Mouse (Mus musculus): Measurements from ENCODE around the gene Kcna3. TPM values are rescaled to one million over a fixed set of nuclear protein-coding genes. Genes with fewer than 3 reads are reported as not detected.

Kcna3 gene
- polyA plus RNA-seq, 1 experiment from 2014 or later = 0.56 TPM

DNA sequence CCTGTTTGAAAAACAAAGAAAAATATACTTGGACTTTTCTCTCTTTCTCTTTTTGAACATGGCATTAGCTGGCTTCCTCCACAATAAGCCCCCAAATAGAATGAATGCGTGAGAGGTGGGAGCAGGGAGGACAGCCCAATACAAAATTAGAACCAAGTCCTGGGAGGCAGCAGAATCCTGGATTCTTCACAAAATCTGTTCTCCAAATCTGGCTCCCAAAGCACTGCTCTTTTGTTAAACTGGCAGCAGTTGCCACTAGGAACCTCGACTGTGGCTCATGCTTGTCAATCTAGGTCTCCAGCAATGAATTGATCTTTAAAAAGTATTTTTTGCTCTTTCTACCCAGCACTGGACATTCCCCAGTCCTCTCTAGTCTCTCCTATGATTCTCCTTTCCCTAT, 17.7 kb upstream of the Kcna3 start:
- Histone ChIP-seq H3K27me3 (ENCODE audit: control insufficient read depth, insufficient read depth, low read length) (no peaks in the 10 kb centered on the region), H3K4me1 (ENCODE audit: control insufficient read depth, insufficient read depth, low read length) (no peaks in the 10 kb centered on the region), H3K4me3 (replicated peaks; ENCODE audit: low read length) (no peak overlapping the region), H3K27ac (ENCODE audit: low read length) (no peak overlapping the region), H3K9ac (ENCODE audit: low read length) (no peak overlapping the region), H3K9me3 (replicated peaks; ENCODE audit: control insufficient read depth, low read length) (no peaks in the 10 kb centered on the region), H3K36me3 (ENCODE audit: control insufficient read depth, insufficient read depth, low read length) (no peaks in the 10 kb centered on the region), H3K4me2 (ENCODE audit: low read depth, low read length) (no peak overlapping the region)
- 53% methylated on average over 2 of the region's 2 CpGs for WGBS
- ATAC-seq (ENCODE audit: insufficient read depth, low FRiP score) = no peak

DNA sequence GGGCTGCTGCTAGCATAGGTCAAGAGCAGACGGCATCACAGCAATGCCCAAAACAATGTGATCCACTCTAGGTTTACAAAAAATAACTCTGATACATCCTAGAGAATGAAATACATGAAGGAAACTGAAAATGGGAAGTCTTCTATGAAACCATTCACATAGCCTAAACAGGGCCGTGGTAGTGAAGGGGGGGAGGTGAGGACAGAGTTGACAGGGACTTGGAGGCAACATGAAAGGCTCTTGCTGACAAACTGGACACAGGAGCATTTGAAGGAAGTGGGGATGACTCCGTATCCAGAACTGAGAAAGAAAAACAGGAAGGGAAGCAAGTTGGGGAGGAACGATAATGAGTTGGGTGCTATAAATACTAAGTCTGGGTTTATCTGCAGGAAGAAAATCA, 4.4 kb upstream of the Kcna3 start:
- peaks cover 4% of the 10 kb centered on the region; the same call in 1 of the 2 replicates for H3K4me1 ChIP-seq (ENCODE audit: control insufficient read depth, insufficient read depth, low read length)
- no peaks in the 10 kb centered on the region for H3K27me3 ChIP-seq (ENCODE audit: control insufficient read depth, insufficient read depth, low read length)
- no peak overlapping the region for H3K9ac ChIP-seq (ENCODE audit: low read length)
- H3K9me3 ChIP-seq (replicated peaks; ENCODE audit: control insufficient read depth, low read length) = no peaks in the 10 kb centered on the region
- H3K36me3 ChIP-seq (ENCODE audit: control insufficient read depth, insufficient read depth, low read length) = no peaks in the 10 kb centered on the region
- no peak for ATAC-seq (ENCODE audit: insufficient read depth, low FRiP score)
- H3K4me3 ChIP-seq (replicated peaks; ENCODE audit: low read length) = no peak overlapping the region
- 69% methylated on average over 4 of the region's 4 CpGs for WGBS
- H3K27ac ChIP-seq (ENCODE audit: low read length) = no peak overlapping the region
- H3K4me2 ChIP-seq (ENCODE audit: low read depth, low read length) = no peak overlapping the region

DNA sequence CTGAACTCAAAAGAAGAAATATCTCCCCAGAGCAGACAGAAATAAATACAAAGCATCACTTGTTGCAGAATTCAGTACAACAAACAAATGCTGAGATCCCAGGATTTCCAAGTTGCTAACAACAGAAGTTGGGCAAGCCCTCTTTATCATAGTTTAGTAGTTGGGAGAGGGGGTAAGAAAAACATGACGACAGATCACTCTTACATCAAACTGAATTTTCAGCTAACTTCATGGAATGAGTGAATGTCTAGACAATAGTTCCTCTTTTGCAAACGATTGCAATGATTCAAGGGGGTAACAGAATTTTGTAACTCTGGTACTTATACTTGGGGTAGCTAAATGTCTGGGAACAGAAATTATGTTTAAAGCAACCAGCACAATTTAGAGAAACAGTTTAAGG, 1.2 kb upstream of the Kcna3 start:
- H3K36me3 ChIP-seq (ENCODE audit: control insufficient read depth, insufficient read depth, low read length) = no peaks in the 10 kb centered on the region
- H3K27me3 ChIP-seq (ENCODE audit: control insufficient read depth, insufficient read depth, low read length) = peaks cover 7% of the 10 kb centered on the region; the same call in 1 of the 2 replicates
- peaks cover 7% of the 10 kb centered on the region; the same call in 1 of the 2 replicates for H3K4me1 ChIP-seq (ENCODE audit: control insufficient read depth, insufficient read depth, low read length)
- ATAC-seq (ENCODE audit: insufficient read depth, low FRiP score) = no peak
- H3K4me3 ChIP-seq (replicated peaks; ENCODE audit: low read length) = no peak overlapping the region
- H3K27ac ChIP-seq (ENCODE audit: low read length) = no peak overlapping the region
- 62% methylated on average over 2 of the region's 2 CpGs for WGBS
- no peak overlapping the region for H3K4me2 ChIP-seq (ENCODE audit: low read depth, low read length)
- no peak overlapping the region for H3K9ac ChIP-seq (ENCODE audit: low read length)
- H3K9me3 ChIP-seq (replicated peaks; ENCODE audit: control insufficient read depth, low read length) = no peaks in the 10 kb centered on the region

DNA sequence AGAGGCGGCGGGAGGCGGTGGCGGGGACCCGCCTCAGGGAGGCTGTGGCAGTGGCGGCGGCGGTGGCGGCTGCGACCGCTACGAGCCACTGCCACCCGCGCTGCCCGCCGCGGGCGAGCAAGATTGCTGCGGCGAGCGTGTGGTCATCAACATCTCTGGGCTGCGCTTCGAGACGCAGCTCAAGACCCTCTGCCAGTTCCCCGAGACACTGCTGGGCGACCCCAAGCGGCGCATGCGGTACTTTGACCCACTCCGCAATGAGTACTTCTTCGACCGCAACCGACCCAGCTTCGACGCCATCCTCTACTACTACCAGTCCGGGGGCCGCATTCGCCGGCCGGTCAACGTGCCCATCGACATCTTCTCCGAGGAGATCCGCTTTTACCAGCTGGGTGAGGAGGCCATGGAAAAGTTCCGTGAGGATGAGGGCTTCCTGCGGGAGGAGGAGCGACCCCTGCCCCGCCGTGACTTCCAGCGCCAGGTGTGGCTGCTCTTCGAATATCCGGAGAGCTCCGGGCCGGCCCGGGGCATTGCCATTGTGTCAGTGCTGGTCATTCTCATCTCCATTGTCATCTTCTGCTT, 580 bp downstream of the Kcna3 start:
- WGBS = under 1% methylated on average over 55 of the region's 55 CpGs
- Histone ChIP-seq H3K36me3 (ENCODE audit: control insufficient read depth, insufficient read depth, low read length) (no peaks in the 10 kb centered on the region), H3K27ac (ENCODE audit: low read length) (no peak overlapping the region), H3K4me1 (ENCODE audit: control insufficient read depth, insufficient read depth, low read length) (peaks cover 7% of the 10 kb centered on the region; the same call in 1 of the 2 replicates), H3K4me2 (ENCODE audit: low read depth, low read length) (peak overlapping the region; percentile 98), H3K27me3 (ENCODE audit: control insufficient read depth, insufficient read depth, low read length) (peaks cover 7% of the 10 kb centered on the region; the same call in 1 of the 2 replicates), H3K9me3 (replicated peaks; ENCODE audit: control insufficient read depth, low read length) (no peaks in the 10 kb centered on the region), H3K4me3 (replicated peaks; ENCODE audit: low read length) (peak overlapping the region; percentile 68), H3K9ac (ENCODE audit: low read length) (peak overlapping the region; percentile 82)
- peak; percentile 31; the same call in 1 of the 2 replicates for ATAC-seq (ENCODE audit: insufficient read depth, low FRiP score)

DNA sequence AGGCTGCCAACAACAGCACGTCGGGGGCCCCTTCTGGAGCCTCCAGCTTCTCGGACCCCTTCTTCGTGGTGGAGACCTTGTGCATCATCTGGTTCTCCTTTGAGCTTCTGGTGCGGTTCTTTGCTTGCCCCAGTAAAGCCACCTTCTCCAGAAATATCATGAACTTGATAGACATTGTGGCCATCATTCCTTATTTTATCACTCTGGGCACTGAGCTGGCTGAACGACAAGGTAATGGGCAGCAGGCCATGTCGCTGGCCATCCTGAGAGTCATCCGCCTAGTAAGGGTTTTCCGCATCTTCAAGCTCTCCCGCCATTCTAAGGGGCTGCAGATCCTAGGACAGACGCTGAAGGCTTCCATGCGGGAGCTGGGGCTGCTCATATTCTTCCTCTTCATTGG, 1.1 kb downstream of the Kcna3 start:
- Histone ChIP-seq H3K27ac (ENCODE audit: low read length) (no peak overlapping the region), H3K4me1 (ENCODE audit: control insufficient read depth, insufficient read depth, low read length) (peaks cover 7% of the 10 kb centered on the region; the same call in 1 of the 2 replicates), H3K27me3 (ENCODE audit: control insufficient read depth, insufficient read depth, low read length) (peaks cover 7% of the 10 kb centered on the region; the same call in 1 of the 2 replicates), H3K4me3 (replicated peaks; ENCODE audit: low read length) (peak overlapping the region; percentile 68), H3K9me3 (replicated peaks; ENCODE audit: control insufficient read depth, low read length) (no peaks in the 10 kb centered on the region), H3K4me2 (ENCODE audit: low read depth, low read length) (peak overlapping the region; percentile 98), H3K9ac (ENCODE audit: low read length) (no peak overlapping the region), H3K36me3 (ENCODE audit: control insufficient read depth, insufficient read depth, low read length) (no peaks in the 10 kb centered on the region)
- ATAC-seq (ENCODE audit: insufficient read depth, low FRiP score) = no peak
- 47% methylated on average over 12 of the region's 12 CpGs for WGBS

DNA sequence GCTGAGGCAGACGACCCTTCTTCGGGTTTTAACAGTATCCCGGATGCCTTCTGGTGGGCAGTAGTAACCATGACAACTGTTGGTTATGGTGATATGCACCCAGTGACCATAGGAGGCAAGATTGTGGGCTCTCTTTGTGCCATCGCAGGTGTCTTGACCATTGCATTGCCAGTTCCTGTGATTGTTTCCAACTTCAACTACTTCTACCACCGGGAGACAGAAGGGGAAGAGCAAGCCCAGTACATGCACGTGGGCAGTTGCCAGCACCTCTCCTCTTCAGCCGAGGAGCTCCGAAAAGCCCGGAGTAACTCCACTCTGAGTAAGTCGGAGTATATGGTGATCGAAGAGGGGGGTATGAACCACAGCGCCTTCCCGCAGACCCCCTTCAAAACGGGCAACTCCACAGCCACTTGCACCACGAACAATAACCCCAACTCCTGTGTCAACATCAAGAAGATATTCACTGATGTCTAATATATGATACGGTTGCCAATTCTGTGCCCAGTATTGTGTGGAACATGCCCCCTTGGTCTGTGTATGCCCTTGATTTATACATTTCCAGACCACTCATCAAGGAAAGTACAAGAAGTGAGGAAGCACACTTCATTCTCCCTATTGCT, 1.7 kb downstream of the Kcna3 start:
- Histone ChIP-seq H3K27me3 (ENCODE audit: control insufficient read depth, insufficient read depth, low read length) (peaks cover 7% of the 10 kb centered on the region; the same call in 1 of the 2 replicates), H3K36me3 (ENCODE audit: control insufficient read depth, insufficient read depth, low read length) (no peaks in the 10 kb centered on the region), H3K9me3 (replicated peaks; ENCODE audit: control insufficient read depth, low read length) (no peaks in the 10 kb centered on the region), H3K4me1 (ENCODE audit: control insufficient read depth, insufficient read depth, low read length) (peaks cover 7% of the 10 kb centered on the region; the same call in 1 of the 2 replicates), H3K4me2 (ENCODE audit: low read depth, low read length) (peak overlapping the region; percentile 98; the same call in 1 of the 2 replicates), H3K27ac (ENCODE audit: low read length) (no peak overlapping the region), H3K4me3 (replicated peaks; ENCODE audit: low read length) (0 out of 2 replicates have a peak overlapping the region, but pooled peaks have one; percentile 68), H3K9ac (ENCODE audit: low read length) (no peak overlapping the region)
- WGBS = 68% methylated on average over 16 of the region's 16 CpGs
- no peak for ATAC-seq (ENCODE audit: insufficient read depth, low FRiP score)

DNA sequence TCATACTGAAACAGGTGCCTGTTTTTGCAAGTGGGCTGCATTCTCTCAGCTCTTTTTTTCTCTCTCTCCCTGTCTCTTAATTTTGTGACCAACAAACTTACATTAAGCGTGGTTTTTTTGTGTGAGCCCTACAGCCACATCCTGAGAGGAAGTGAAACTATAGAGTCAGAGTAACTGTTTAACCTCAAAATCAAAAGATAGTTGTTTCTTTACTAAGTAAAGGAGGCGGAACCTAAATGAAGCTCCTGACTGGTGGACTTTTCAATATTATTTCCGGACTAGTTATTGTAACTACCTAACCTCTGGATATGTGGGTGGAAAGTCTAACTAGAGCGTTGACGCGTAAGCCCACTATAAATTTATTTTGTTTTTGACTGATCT, 2.2 kb downstream of the Kcna3 start:
- Histone ChIP-seq H3K36me3 (ENCODE audit: control insufficient read depth, insufficient read depth, low read length) (no peaks in the 10 kb centered on the region), H3K27ac (ENCODE audit: low read length) (no peak overlapping the region), H3K4me2 (ENCODE audit: low read depth, low read length) (no peak overlapping the region), H3K4me1 (ENCODE audit: control insufficient read depth, insufficient read depth, low read length) (peaks cover 7% of the 10 kb centered on the region; the same call in 1 of the 2 replicates), H3K4me3 (replicated peaks; ENCODE audit: low read length) (no peak overlapping the region), H3K9me3 (replicated peaks; ENCODE audit: control insufficient read depth, low read length) (no peaks in the 10 kb centered on the region), H3K27me3 (ENCODE audit: control insufficient read depth, insufficient read depth, low read length) (peaks cover 7% of the 10 kb centered on the region; the same call in 1 of the 2 replicates), H3K9ac (ENCODE audit: low read length) (no peak overlapping the region)
- WGBS = 78% methylated on average over 6 of the region's 6 CpGs
- no peak for ATAC-seq (ENCODE audit: insufficient read depth, low FRiP score)

DNA sequence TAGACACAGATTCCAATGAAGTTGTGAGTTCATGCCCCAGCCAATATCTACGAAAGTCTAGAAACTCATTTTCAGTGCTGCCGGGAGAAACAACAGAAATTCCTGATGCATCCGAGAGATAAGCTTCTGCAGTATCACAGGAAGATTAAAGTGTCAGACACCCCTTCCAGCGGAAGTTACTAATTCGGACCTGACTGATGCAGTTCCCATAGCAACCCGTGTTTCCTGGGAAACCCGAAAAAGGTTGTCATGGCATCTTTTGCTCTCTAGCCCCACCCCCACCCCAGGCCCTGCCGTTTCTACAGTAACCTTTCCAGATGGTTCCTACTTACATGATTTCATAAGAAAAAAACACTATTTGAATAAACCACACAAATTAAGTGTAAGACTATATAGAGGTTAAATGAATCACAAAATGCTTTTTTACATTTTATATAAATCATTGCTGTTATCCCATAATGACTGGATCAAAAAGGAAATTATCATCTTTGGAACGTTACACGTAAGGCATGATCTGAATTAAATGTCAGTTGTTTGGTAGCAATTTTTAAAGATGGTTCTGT, 2.8 kb downstream of the Kcna3 start:
- Histone ChIP-seq H3K4me3 (replicated peaks; ENCODE audit: low read length) (no peak overlapping the region), H3K36me3 (ENCODE audit: control insufficient read depth, insufficient read depth, low read length) (no peaks in the 10 kb centered on the region), H3K4me2 (ENCODE audit: low read depth, low read length) (no peak overlapping the region), H3K27me3 (ENCODE audit: control insufficient read depth, insufficient read depth, low read length) (peaks cover 7% of the 10 kb centered on the region; the same call in 1 of the 2 replicates), H3K27ac (ENCODE audit: low read length) (no peak overlapping the region), H3K9ac (ENCODE audit: low read length) (no peak overlapping the region), H3K9me3 (replicated peaks; ENCODE audit: control insufficient read depth, low read length) (no peaks in the 10 kb centered on the region), H3K4me1 (ENCODE audit: control insufficient read depth, insufficient read depth, low read length) (peaks cover 7% of the 10 kb centered on the region; the same call in 1 of the 2 replicates)
- ATAC-seq (ENCODE audit: insufficient read depth, low FRiP score) = no peak
- WGBS = 57% methylated on average over 10 of the region's 10 CpGs

DNA sequence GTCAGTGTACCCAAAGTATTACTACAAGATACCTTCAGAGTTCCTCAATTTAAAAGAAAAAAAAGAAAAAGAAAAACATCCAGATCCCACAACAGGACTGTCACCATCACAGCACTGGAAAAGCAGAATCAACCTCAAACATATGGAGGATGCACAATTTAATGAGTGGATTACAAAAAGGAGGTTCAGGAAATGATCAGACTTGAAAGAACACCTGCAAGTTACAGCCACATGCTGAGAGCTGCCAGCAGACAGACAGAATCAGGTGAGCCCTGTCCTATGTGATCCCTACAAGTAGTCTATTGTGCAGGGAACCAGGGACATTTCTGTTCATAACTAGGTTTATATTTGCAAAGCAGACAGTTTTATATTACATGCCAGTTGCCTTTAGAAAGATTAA, 3.3 kb downstream of the Kcna3 start:
- ATAC-seq (ENCODE audit: insufficient read depth, low FRiP score) = no peak
- H3K9ac ChIP-seq (ENCODE audit: low read length) = no peak overlapping the region
- no peak overlapping the region for H3K27ac ChIP-seq (ENCODE audit: low read length)
- peaks cover 7% of the 10 kb centered on the region; the same call in 1 of the 2 replicates for H3K4me1 ChIP-seq (ENCODE audit: control insufficient read depth, insufficient read depth, low read length)
- no peaks in the 10 kb centered on the region for H3K36me3 ChIP-seq (ENCODE audit: control insufficient read depth, insufficient read depth, low read length)
- no peaks in the 10 kb centered on the region for H3K9me3 ChIP-seq (replicated peaks; ENCODE audit: control insufficient read depth, low read length)
- no peak overlapping the region for H3K4me2 ChIP-seq (ENCODE audit: low read depth, low read length)
- H3K4me3 ChIP-seq (replicated peaks; ENCODE audit: low read length) = no peak overlapping the region
- H3K27me3 ChIP-seq (ENCODE audit: control insufficient read depth, insufficient read depth, low read length) = peaks cover 7% of the 10 kb centered on the region; the same call in 1 of the 2 replicates

Data from stomach, embryonic 16.5 days (tissue).